Mouse (Mus musculus) liver, embryonic 14.5 days (tissue): Measurements from ENCODE around the gene Ergic1. TPM values are rescaled to one million over a fixed set of nuclear protein-coding genes. Genes with fewer than 3 reads are reported as not detected.

Experiments
- ATAC-seq: fragments of 200-750 bp; cut with Nextera tagmentation; 2 replicates; pipeline ENCODE4 v1.8.0; 2017; ENCODE audit warnings: moderate number of reproducible peaks, mild to moderate bottlenecking, moderate library complexity; ENCODE audit not compliant: insufficient read depth
- DNase-seq, 3 experiments: peaks; one replicate each; pipeline ENCODE4 v3.0.0-alpha.2; 2012 to 2013; ENCODE audit warnings: low read depth in 3 of 3, low spot score in 3 of 3
- H3K27ac ChIP-seq: fragments of 300-500 bp; sonication (generic); 2 replicates; pipeline ENCODE4 v1.5.1; 2014; ENCODE audit warnings: moderate library complexity, mild to moderate bottlenecking, control low read depth, inconsistent platforms
- H3K27me3 ChIP-seq: fragments of 300-500 bp; sonication (generic); 2 replicates; pipeline ENCODE4 v1.6.1; 2014; ENCODE audit warnings: mild to moderate bottlenecking, low read length, moderate library complexity; ENCODE audit not compliant: control insufficient read depth, insufficient read depth
- H3K36me3 ChIP-seq: fragments of 300-500 bp; sonication (generic); replicated peaks from 2 replicates; pipeline ENCODE4 v1.6.1; 2014; ENCODE audit warnings: low read depth; ENCODE audit not compliant: control insufficient read depth, insufficient read depth
- H3K4me1 ChIP-seq, 2 experiments: fragments of 200-500 bp in 1 of 2; fragments of 300-500 bp in 1 of 2; sonication (generic) in 1 of 2; replicated peaks; 2 replicates each; pipeline ENCODE4 v1.6.1; 2012 to 2014; ENCODE audit warnings: antibody characterized with exemption in 1 of 2, inconsistent platforms in 1 of 2, low read length in 1 of 2; ENCODE audit not compliant: control insufficient read depth in 2 of 2, insufficient read depth in 2 of 2
- H3K4me2 ChIP-seq: fragments of 300-500 bp; sonication (generic); 2 replicates; pipeline ENCODE4 v1.6.1; 2014; ENCODE audit warnings: low read depth, mild to moderate bottlenecking, control low read depth, moderate library complexity
- H3K4me3 ChIP-seq, 2 experiments: fragments of 200-500 bp in 1 of 2; fragments of 300-500 bp in 1 of 2; sonication (generic) in 1 of 2; 2 replicates each; pipeline ENCODE4 v1.5.1; 2012 to 2014; ENCODE audit warnings: low read depth in 2 of 2, low read length in 2 of 2, mild to moderate bottlenecking in 2 of 2, control low read depth in 1 of 2, inconsistent platforms in 1 of 2, moderate library complexity in 1 of 2; ENCODE audit not compliant: insufficient read depth in 1 of 2
- H3K9ac ChIP-seq: fragments of 300-500 bp; sonication (generic); replicated peaks from 2 replicates; pipeline ENCODE4 v1.6.1; 2014; ENCODE audit warnings: mild to moderate bottlenecking, control low read depth, moderate library complexity
- H3K9me3 ChIP-seq: fragments of 300-500 bp; sonication (generic); 2 replicates; pipeline ENCODE4 v1.6.1; 2016; ENCODE audit warnings: low read length, mixed read lengths; ENCODE audit not compliant: control insufficient read depth
- CTCF ChIP-seq: IDR thresholded peaks from 2 replicates; pipeline ENCODE4 v1.5.1; 2016; ENCODE audit warnings: antibody characterized with exemption, low read depth, control low read depth
- EP300 ChIP-seq: IDR thresholded peaks from 2 replicates; pipeline ENCODE4 v1.6.1; 2016; ENCODE audit warnings: antibody characterized with exemption, low read depth
- WGBS: fragments of 180-500 bp; shearing (Covaris S2); extraction: QIAGEN DNeasy Blood & Tissue Kit; methylation state at CpG from one replicate; pipeline ENCODE4 v1.1.7; 2014; ENCODE audit not compliant: insufficient replicate concordance; 5-methylcytosine and 5-hydroxymethylcytosine counted together
- polyA plus RNA-seq, 2 experiments: library from polyadenylated mRNA; depleted of rRNA in 1 of 2; stranded (reverse) in 1 of 2; unstranded in 1 of 2; fragments of >200 nt; fragmentation: Nextera tagmentation in 1 of 2; extraction: Ambion mirVana in 1 of 2; gene quantifications; 2 replicates each; pipeline versions ENCODE4 v1.2.1 to v1.2.3; 2012 to 2014

Ergic1 gene
- polyA plus RNA-seq, 2 experiments, result 26.0 to 33.4 TPM

DNA sequence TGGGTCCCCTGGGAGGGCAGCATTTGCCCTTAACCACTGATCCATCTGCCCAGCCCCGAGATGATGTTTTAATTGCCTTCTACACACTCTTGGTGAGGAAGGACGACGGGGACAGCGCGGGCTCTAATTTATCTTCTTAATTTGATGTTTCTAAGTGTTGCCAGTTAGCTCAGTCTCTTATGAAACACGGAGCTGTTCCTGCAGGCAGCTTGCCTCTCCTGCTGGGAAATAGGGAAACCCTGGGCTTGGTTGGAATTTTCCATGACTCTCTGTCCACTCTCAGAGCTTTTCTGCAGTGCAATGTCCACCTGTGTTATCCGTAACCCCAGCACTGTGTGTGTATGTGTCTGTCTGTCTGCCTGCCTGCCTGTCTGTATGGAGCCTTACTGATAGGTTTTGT lies 132.1 kb downstream of the Ergic1 start:
- Histone ChIP-seq H3K4me3 (no peak overlapping the region), H3K4me2 (no peak overlapping the region), H3K27me3 (no peaks in the 10 kb centered on the region), H3K27ac (no peak overlapping the region), H3K9me3 (no peaks in the 10 kb centered on the region), H3K4me1 (0 out of 4 replicates have a peak, but pooled peaks cover 0 to 2% of the 10 kb centered on the region in 2 experiments), H3K9ac (no peak overlapping the region), H3K36me3 (peaks cover 13% of the 10 kb centered on the region)
- WGBS, result 78% methylated on average over 7 of the region's 7 CpGs
- no peak for TF ChIP-seq EP300
- no peak for TF ChIP-seq CTCF
- no peak for ATAC-seq
- DNase-seq, result no peak

DNA sequence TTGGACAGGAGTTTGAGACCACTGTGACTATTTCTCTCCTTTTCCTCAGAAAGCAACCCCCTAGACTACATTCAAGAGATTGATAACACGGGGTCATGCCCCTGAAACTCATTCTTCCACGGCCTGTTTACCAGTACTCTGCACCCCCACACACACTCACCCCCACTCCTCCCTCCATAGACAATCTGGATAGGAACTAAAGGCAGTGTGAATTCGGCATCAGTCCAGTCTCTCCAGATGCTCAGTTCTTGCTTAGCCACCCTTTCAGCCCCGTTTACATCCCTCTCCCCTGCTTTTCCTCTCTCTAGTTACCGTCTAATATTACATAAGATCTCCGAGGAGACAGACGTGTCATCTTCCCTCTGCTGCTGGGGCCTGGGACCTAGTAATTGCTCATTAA lies 132.9 kb downstream of the Ergic1 start:
- no peak overlapping the region for H3K9ac ChIP-seq
- H3K4me1 ChIP-seq, result 0 out of 4 replicates have a peak, but pooled peaks cover 0 to 2% of the 10 kb centered on the region in 2 experiments
- 68% methylated on average over 7 of the region's 7 CpGs for WGBS
- TF ChIP-seq EP300, result no peak
- no peak for TF ChIP-seq CTCF
- ATAC-seq (no peak), DNase-seq (no peak)
- H3K27ac ChIP-seq, result no peak overlapping the region
- no peaks in the 10 kb centered on the region for H3K9me3 ChIP-seq
- no peak overlapping the region for H3K4me3 ChIP-seq
- H3K27me3 ChIP-seq, result no peaks in the 10 kb centered on the region
- H3K36me3 ChIP-seq, result peaks cover 17% of the 10 kb centered on the region
- no peak overlapping the region for H3K4me2 ChIP-seq

DNA sequence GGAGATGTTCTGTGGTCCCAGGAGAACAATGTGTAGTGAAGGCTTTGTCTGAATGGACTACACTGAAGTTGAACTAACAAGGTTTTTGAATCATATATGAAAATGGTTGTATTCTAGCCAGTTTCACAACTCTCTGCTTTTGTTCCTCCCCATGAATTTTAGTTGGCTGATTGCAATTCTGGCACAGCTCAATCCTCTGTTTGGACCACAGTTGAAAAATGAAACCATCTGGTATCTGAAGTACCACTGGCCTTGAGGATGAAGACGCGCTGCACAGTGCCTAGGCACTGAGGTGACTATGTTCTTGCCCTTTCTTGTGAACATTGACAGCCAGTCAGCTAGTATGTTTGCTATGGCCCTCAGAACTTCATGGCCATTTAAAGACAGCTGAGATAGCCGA lies 133.9 kb downstream of the Ergic1 start:
- DNase-seq (no peak), ATAC-seq (no peak)
- peaks cover 24% of the 10 kb centered on the region for H3K36me3 ChIP-seq
- no peak overlapping the region for H3K4me2 ChIP-seq
- 87% methylated on average over 3 of the region's 3 CpGs for WGBS
- H3K4me3 ChIP-seq, result no peak overlapping the region
- H3K27me3 ChIP-seq, result no peaks in the 10 kb centered on the region
- no peak for TF ChIP-seq EP300
- TF ChIP-seq CTCF, result no peak
- H3K4me1 ChIP-seq, result no peaks in the 10 kb centered on the region
- H3K9ac ChIP-seq, result no peak overlapping the region
- no peaks in the 10 kb centered on the region for H3K9me3 ChIP-seq
- no peak overlapping the region for H3K27ac ChIP-seq

DNA sequence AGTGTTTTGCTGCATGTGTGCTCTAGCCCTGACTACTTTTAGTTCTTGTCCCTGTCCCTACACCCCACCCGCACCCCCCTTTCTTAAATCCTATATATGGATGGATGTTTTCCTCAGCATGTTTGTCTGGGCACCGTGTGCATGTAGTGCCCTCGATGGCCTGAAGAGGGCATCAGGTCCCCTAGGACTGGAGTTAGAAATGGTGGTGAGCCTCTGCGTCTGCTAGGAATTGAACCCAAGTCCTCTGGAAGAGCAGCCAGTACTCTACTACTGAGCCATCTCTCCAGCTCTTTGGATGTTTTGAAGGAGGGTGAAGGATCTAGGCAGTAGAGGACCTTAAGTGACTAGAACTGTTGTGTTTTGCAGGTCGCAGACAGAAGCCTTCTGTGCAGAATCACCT lies 137.6 kb downstream of the Ergic1 start:
- H3K4me1 ChIP-seq, result peaks cover 0 to 2% of the 10 kb centered on the region in 2 experiments; a peak in 1 of 4 replicates
- no peaks in the 10 kb centered on the region for H3K27me3 ChIP-seq
- no peak overlapping the region for H3K27ac ChIP-seq
- H3K36me3 ChIP-seq, result peaks cover 28% of the 10 kb centered on the region
- WGBS, result 83% methylated on average over 5 of the region's 5 CpGs
- ATAC-seq, result no peak
- H3K4me3 ChIP-seq, result no peak overlapping the region
- no peak overlapping the region for H3K9ac ChIP-seq
- TF ChIP-seq CTCF (peak; percentile 85), EP300 (no peak)
- H3K4me2 ChIP-seq, result no peak overlapping the region
- no peak for DNase-seq
- H3K9me3 ChIP-seq, result no peaks in the 10 kb centered on the region

DNA sequence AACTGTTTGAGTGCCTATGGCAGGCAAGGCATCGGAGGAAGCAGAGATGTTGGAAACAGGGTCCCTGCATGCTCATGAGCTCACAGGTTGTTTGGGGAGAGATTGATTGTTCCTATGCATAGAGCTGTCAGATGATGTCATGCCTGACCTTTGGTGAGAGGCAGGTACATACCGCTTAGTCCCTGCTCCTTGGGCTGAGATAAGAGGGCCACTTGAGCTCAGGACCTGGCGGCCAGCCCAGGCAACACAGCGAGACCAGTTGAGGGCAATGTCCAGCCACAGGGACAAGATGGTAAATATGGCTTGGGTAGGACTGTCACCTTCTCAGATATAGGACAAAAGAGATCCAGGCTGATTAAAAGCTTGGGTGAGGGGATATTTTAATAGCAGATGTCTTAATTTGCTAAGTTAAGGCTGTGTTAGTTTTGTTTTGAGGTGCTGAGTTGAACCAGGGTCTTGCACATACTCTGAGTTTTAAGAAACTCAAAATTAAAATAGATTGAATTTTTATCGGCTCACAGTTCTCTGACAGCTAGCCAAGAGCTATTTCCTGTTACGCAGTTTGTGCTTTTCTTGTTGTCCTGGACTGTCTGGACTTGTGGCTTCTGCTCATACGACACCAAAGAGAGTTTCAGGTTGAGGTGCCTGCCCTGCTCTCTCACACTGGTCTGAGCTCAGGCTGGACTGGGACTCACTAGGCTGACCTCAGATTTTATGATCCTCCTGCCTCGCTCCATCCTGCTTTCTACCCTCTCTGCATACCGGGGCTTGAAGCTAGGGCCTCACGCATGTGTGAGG lies 138.7 kb downstream of the Ergic1 start:
- no peak overlapping the region for H3K27ac ChIP-seq
- H3K9me3 ChIP-seq, result no peaks in the 10 kb centered on the region
- WGBS, result 79% methylated on average over 10 of the region's 10 CpGs
- no peak overlapping the region for H3K4me3 ChIP-seq
- no peak overlapping the region for H3K9ac ChIP-seq
- DNase-seq, result no peak
- ATAC-seq, result no peak
- no peaks in the 10 kb centered on the region for H3K27me3 ChIP-seq
- TF ChIP-seq CTCF (0 out of 2 replicates have a peak, but pooled peaks have one; percentile 4), EP300 (no peak)
- H3K4me1 ChIP-seq, result peaks cover 0 to 2% of the 10 kb centered on the region in 2 experiments; a peak in 1 of 4 replicates
- peaks cover 28% of the 10 kb centered on the region for H3K36me3 ChIP-seq
- H3K4me2 ChIP-seq, result no peak overlapping the region
